Mouse (Mus musculus) limb, embryonic 12.5 days (tissue): ENCODE data around the gene Galnt4. TPM values are rescaled to one million over a fixed set of nuclear protein-coding genes. Genes with fewer than 3 reads are reported as not detected.

ENCODE experiments used
- ATAC-seq: fragments of 200-750 bp; cut with Nextera tagmentation; 2 replicates; pipeline ENCODE4 v1.8.0; 2017; ENCODE audit warnings: low read depth, moderate TSS enrichment; ENCODE audit not compliant: insufficient number of reproducible peaks, insufficient read depth, low FRiP score, low TSS enrichment
- H3K27ac ChIP-seq: fragments of 300-500 bp; sonication (generic); 2 replicates; pipeline ENCODE4 v1.5.1; 2016; ENCODE audit warnings: mild to moderate bottlenecking, moderate library complexity
- H3K27me3 ChIP-seq: fragments of 300-500 bp; sonication (generic); 2 replicates; pipeline ENCODE4 v1.6.1; 2016; ENCODE audit warnings: mild to moderate bottlenecking, moderate library complexity
- H3K36me3 ChIP-seq: fragments of 300-500 bp; sonication (generic); 2 replicates; pipeline ENCODE4 v1.6.1; 2016; ENCODE audit warnings: mild to moderate bottlenecking, moderate library complexity
- H3K4me1 ChIP-seq: fragments of 300-500 bp; sonication (generic); replicated peaks from 2 replicates; pipeline ENCODE4 v1.6.1; 2016
- H3K4me2 ChIP-seq: fragments of 300-500 bp; sonication (generic); 2 replicates; pipeline ENCODE4 v1.6.1; 2016; ENCODE audit warnings: mild to moderate bottlenecking, moderate library complexity
- H3K4me3 ChIP-seq: fragments of 300-500 bp; sonication (generic); replicated peaks from 2 replicates; pipeline ENCODE4 v1.5.1; 2016; ENCODE audit warnings: mild to moderate bottlenecking
- H3K9ac ChIP-seq: fragments of 300-500 bp; sonication (generic); replicated peaks from 2 replicates; pipeline ENCODE4 v1.6.1; 2016; ENCODE audit warnings: mild to moderate bottlenecking, moderate library complexity
- H3K9me3 ChIP-seq: fragments of 300-500 bp; sonication (generic); 2 replicates; pipeline ENCODE4 v1.6.1; 2016; ENCODE audit warnings: mild to moderate bottlenecking, moderate library complexity
- WGBS: fragments of 180-500 bp; shearing (Covaris S2); methylation state at CpG from one replicate; pipeline ENCODE4 v1.1.7; 2016; 5-methylcytosine and 5-hydroxymethylcytosine counted together
- polyA plus RNA-seq: library from polyadenylated mRNA; unstranded; fragments of >200 nt; fragmentation: Nextera tagmentation; extraction: Ambion mirVana; gene quantifications from 2 replicates; pipeline ENCODE4 v1.2.1, GENCODE M21; 2016

Galnt4 gene
- polyA plus RNA-seq, 1 experiment from 2014 or later: 8.4 TPM

GRCm38 (mm10) chr10:99161987-99162582, 54.1 kb downstream of the Galnt4 start:
- WGBS: 37% methylated on average over 8 of the region's 8 CpGs

More at GRCm38 (mm10) chr10:99161987-99162582, 54.1 kb downstream of the Galnt4 start:
- Histone ChIP-seq H3K27me3 (no peaks in the 10 kb centered on the region), H3K4me3 (no peak overlapping the region), H3K27ac (no peak overlapping the region), H3K36me3 (peaks cover 10% of the 10 kb centered on the region; the same call in 1 of the 2 replicates), H3K9ac (no peak overlapping the region), H3K4me2 (no peak overlapping the region), H3K9me3 (no peaks in the 10 kb centered on the region), H3K4me1 (peaks cover 7% of the 10 kb centered on the region)
- ATAC-seq: no peak

Other genes with a start within 250 kb of the Galnt4 start
- 95.9 and 100 TPM in 2 replicates for gene Atp2b1, start 193.8 kb upstream of the Galnt4 start, polyA plus RNA-seq
- gene Poc1b, start 1.1 kb upstream of the Galnt4 start, polyA plus RNA-seq: 22.7 and 26.8 TPM in 2 replicates
- 0.18 TPM in 1 of 2 replicates, not detected in the other for gene Phxr2, start 18.2 kb downstream of the Galnt4 start, polyA plus RNA-seq
- 117 and 122 TPM in 2 replicates for gene Dusp6, start 155.1 kb downstream of the Galnt4 start, polyA plus RNA-seq